Mouse (Mus musculus) monocyte, adult 5-6 weeks (primary cell): ENCODE results near the gene Ostm1. TPM values are rescaled to one million over a fixed set of nuclear protein-coding genes. Genes with fewer than 3 reads are reported as not detected.
A peak's percentile ranks its signal among the peaks of the same experiment; 100 is the strongest.

Experiments
- ATAC-seq: fragments of 153-309, 156-312 bp; replicated peaks from 2 replicates; pipeline ENCODE4 v1.8.0; 2017; ENCODE audit warnings: mild to moderate bottlenecking; ENCODE audit not compliant: low TSS enrichment, insufficient number of reproducible peaks, severe bottlenecking, poor library complexity, low FRiP score
- total RNA-seq: library from RNA; stranded (forward); fragments of 200-1000, 200-491, 200-594 nt; gene quantifications from 3 replicates; pipeline ENCODE4 v1.2.3, GENCODE M21; 2017

Ostm1 gene
- total RNA-seq, 1 experiment from 2014 or later, result 79.6 TPM

DNA sequence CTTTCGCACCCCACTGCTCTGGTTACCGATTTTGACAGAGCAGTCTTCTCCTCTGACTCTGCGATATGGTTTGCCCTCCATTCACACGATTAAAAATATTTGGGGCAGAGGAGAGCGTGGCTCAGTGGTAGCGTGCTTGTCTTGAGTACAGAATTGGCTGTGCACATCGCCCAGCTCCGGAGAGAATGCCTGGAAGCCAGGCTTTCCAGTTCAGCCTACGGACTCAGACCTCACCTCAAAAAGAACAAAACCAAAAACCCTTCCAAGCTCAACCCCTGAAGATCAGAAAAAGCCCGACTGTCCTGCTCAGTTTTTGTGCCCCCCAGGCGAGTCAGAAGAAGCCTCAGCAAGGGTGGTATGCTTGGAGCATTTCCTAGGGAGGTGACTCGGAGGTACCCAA lies 29.5 kb downstream of the Ostm1 start:
- ATAC-seq, result no peak

DNA sequence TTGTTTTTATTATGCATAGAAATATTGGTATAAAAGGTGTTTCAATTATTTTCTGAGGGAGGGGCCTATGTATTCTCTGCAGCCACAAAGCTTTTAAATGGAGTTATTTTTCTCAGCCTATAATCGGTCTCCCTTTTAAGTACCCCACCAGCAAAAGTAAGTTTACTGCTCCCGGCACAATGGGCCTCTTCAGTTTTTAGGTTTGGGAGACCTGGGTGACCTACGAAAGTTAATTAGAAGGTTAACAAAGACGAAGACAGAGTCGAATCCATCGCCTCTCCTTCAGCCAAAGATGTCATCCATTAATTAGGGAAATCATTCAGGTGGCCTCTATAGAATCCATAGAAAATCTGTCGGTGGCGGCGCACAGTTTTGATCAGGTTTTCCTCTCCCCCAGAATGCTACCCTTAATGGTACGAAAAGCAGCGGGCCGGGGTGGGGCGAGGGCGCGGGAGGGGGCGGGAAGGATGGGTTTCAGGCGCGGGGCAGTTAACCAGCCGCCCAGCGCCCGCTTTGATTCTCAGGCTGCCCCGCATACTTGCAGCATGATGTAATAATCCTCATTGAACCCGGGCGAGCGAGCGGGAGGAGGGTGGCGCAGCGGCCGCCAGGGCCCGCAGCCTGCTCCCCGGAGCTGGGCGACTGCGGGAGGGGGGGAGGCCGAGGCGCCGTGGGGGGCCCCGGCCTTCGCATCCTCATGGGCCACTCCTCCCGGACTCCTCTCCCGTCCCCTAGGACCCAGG lies 30.2 kb downstream of the Ostm1 start:
- no peak for ATAC-seq

DNA sequence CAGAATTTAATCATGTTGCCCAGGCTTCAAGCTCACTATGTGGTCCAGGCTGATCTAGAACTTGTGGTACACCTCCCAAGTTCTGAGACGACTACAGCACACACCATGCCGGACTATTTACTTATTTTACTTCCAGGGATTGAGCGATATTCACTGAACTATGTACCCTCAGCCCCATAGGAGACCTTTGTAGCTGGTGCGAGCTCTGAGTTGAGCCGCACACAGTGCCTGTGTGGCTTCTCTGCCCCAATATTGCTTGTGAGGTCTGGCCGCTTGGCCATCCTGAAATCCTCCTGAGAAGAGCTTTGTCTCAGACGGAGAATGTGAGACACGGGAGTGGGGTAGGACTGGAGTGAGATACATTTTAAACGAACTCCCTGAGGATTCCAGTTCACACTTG lies 31.1 kb downstream of the Ostm1 start:
- ATAC-seq, result no peak

DNA sequence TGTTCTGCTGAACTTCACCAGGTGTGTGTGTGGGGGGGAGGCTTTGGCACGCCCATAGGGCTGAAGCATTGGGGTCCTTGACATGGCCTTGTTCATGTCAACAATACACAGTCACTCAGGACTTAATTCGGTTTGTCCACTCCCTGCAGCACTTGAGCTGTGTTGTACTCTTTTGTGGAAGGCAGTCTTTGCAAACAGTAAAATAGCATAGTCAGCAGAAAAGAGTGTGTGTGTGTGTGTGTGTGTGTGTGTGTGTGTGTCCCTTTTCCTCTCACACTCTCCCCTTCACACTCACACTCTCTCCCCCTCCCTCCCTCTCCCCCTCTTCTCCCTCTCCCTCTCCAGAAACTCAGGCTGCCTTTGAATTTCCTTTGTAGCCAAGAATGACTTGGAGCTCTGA lies 34.7 kb downstream of the Ostm1 start:
- ATAC-seq, result no peak

DNA sequence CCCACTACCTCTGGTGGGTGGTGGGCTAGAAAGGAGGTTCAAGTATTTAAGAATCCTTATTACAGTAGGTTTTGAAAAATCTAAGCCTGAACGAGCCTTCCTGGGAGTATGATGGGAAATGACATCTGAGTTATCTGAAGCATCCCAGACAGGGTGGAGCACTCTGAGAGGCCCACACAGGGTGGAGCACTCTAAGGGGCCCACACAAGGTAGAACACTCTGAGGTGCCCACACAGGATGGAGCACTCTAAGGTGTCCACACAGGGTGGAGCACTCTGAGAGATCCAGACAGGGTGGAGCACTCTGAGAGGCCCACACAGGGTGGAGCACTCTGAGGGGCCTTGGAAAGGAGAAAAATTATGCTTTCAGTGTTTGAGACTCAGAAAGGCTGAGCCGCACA lies 42.3 kb downstream of the Ostm1 start:
- ATAC-seq, result no peak

DNA sequence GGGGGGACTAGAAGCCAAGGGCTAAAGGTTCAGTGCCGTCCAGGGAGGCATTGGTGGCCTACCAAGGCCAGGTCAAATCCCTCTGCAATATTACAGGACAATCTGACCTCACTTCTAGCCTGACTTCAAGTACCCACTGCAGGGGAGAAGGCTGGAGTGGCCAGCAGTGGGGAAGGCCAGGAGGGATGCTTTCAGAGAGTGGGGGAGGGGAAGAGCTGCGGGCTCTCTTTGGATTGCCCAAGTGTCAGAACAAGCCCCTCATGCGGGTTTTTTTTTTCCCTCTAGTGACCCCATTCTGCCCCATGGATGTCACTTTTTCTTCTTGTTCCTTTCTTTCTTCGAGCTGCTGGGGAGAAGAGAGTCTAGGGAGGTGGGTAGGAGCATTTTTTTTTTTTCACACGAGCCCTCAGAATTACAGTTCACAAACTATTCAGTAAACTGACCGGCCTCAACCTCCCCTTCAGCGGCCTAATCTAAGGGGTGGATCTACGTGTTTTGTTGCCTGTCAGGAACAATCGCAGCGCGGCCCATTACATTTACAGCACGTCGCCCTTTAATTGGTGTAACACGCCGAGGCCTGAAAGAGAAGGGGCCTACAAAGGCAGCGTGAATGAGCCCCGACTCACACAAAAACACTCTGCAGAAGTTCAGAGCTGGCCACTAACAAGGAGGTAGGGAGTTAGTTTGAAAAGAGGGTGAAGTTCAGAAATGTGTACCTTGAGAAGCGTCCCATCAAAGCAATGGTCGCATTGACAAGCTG lies 47.2 kb downstream of the Ostm1 start:
- no peak for ATAC-seq

DNA sequence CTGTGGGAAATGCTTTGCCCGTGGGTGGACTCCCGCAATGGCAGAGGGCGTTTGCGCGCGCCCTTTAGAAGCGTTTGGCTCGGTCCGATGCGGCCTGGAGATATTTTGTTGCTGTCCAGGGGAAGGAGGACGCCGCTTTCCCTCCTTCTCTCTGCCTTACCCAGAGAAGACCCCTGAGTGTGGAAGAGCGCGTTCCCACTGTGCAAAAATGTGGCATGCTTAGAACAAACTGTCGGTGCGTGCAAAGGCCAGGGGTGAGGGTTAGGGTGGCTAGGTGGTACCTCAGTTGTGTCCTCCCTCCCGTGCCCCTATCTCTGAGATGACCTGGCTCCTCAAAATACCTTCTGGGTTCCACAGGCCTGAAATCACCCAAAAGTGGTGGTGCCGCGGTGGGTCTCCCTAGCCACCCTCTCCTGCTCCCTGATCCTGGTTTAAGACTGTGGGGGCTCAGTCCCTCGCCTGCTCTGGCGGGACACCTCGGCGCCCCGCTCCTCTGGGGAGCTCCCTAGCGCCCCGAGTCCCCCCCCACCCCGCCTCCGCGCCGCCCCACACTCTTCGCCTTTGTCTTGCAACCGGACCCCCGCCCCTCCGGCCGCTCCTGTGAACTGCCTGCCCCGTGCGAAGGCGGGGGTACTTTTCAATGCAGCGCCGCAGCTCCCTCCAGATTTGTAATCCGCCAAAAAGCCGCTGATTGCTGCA lies 48.3 kb downstream of the Ostm1 start:
- no peak for ATAC-seq

DNA sequence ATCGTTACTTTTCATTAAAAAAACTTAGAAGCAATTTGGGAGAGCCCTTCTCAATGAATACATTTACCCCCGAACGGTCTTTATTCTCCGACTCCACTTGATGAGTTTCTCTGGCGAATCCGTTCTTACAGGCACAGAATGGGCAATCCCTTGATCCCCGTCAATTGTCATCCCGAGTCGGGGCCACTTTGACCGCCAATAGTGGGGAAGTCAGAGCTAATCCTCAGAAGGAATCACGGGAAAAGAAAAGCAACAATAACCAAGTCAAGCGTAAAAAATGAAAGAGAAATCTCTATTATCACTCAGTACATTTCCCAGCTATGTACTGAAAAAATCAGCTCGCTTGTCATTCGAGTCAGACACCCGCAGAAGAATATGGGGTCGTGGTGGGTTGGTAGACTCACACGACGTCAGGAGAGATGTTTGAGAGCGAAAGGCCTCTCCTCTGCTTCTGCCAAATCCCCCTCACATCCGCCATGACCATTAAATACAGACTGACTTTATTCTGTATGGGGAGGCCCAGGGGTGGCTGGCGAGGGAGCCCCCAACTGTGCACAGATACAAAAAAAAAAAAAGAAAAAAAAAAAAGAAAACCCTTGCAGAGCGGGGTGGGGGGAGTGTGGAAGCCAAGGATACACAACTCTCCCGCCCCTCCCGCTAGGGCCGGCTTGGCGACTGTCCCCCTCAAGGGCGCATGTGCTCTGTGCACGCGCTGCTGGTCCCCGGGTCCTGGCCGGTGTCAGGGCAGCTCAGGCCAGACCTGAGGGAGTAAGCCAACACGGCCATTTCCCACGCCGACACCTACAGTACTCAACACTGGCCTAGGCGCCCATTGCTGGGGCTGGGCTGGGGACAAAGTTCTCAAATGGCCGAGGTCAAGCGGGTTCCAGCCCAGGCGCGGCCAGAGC lies 49.1 kb downstream of the Ostm1 start:
- no peak for ATAC-seq

DNA sequence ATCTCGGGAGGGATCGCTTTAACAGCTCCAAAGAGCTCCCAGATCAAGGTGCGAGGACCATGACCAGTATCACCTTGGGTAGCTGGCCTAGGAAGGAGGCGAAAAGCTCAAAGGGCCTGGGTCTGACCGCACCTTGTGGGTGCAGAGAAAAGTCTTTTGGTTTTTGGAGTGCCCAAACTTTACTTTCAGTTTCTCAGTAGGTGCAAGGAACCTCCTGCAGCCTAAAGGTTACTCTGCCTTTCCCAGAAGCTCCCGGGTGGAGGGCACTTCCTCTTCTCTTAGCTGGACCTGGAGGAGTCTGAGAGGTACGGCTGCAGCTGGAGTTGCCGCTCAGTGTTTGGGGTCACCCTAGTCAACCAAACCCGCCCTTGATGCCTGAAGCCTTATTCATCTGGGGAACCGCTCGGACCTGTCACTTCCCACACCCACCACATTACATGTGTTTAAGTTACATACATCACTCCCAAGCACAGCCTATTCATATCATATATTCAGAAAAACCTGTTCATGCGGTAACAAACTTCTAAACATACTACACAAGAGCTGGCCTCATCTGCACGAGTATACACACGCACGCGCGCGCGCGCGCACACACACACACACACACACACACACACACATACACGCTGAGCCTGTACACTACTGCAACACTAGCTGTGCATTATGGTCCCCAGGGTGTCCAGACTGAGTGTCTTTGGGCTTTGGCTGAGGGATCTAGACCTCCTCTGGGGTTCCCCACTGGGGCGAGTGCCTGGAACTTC lies 49.9 kb downstream of the Ostm1 start:
- ATAC-seq, result no peak

DNA sequence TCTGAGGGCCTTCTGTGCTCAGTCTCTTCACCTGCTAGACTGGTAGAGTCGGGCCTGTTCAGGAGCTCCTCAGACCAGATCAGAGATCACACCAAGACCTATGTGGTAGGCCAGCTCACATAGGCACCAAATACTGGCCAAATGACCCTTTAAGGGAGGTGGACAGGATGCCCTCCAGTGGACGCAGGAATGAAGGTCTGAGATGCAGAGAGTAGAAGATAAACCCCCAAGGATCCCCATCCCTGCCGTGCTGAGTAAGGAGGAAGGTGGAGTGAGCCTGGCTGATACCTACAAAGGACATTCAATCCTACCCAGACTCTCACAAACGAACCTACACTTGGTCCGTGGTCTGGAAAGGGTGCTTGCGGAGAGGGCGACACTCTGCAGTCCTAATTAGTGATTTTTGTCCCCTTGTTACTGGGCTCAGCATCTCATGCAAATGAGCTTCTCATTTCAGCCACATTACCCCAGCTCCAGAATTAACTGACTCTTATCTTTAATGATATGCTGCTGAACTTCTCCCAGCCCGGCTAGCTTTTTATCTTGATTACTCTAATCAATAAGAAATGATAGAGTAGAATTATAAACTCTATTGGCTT lies 50.6 kb downstream of the Ostm1 start:
- ATAC-seq, result no peak

DNA sequence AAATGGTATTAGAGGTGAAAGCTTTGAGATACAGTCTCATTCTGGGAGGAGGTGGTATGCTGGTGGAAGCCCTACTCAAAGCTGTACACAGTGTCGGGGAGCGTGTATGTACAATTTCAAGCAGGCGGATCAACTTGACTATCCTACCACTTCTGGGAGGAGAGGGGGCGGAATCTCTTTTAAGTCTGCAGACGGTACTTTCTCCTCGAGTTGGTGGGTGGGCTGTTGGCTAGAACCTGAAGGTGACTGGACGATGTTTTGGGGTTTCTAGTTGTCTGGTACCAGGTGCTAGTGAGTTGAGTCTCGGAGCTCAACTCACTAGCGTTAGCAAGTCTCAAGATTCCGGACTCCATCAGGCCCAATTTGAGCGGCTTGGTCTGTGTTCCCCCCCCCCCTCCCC lies 51.4 kb downstream of the Ostm1 start:
- no peak for ATAC-seq

DNA sequence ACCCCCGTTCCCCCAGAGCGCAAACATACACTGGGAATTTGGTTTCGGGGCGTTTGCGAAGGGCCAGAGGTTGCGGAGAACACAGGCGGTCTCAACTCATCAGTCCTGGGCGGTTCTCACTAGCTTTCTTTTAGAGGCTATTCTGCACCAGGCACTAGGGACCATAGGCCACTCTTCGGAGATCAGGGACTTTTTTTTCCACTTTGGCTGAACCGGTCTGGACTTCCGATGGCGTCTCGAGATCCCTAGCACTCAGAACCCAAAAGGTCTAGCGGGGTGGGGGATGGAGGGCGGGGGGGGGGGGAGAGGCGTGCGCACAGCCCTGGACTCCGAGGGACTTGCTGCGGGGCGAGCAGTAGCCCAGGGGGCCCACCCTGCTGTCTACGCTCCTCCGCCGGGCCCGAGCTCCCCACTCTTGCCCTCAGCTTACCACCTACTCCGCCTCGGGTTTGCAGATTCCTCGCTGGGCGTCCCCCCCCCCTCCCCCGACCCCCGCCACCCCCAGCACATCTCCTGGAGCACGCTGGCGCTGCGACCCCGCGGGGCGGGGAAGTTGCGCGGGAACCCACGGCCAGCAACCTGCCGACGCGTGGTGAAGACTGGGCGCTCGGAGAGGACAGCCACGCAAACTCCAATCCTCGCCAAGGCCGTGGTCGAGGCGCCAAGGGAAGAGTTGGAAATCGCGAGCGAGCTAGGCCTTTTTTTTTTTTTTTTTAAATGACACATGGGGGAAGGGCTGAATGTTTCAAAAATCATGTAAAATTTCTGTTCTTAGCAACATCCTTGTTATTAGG lies 52.1 kb downstream of the Ostm1 start:
- ATAC-seq, result no peak

DNA sequence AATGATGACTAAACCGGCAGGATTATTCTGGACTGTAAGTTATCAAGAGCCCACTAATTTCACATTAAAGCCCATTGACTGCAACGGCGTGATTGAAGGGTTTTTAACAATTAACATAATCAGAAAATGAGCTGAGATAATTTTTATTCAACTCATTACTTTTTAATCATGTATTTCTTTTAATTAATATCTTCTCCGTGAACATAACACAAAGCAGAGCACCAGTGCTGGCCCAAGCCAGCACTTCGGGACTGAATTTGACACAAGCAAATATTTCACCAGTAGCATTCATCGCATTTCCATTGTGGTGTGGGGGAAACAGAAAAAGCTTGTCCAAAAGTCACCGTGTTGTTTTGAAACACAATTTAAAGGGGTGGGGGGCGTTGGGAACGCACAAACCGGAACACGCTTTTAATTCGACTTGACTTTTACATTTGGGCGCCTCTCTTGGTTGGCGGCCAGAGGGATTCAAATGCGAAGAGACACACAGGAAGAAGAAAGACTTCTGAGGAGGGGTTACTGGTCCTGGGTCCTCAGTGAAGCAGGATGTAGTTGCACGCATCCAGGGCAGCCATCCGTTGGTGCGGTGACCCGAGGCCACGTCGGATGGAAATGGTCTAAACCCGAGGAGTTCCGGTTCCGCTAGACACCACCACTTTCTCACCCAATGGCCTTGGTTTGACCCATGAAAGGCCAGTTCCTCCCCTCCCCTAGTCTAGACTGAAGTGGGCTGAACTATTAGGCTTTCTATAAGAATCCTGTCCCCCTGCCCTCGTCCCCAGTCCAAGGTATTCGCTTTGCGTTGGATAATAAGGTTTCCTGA lies 52.9 kb downstream of the Ostm1 start:
- ATAC-seq, result peak; percentile 42

DNA sequence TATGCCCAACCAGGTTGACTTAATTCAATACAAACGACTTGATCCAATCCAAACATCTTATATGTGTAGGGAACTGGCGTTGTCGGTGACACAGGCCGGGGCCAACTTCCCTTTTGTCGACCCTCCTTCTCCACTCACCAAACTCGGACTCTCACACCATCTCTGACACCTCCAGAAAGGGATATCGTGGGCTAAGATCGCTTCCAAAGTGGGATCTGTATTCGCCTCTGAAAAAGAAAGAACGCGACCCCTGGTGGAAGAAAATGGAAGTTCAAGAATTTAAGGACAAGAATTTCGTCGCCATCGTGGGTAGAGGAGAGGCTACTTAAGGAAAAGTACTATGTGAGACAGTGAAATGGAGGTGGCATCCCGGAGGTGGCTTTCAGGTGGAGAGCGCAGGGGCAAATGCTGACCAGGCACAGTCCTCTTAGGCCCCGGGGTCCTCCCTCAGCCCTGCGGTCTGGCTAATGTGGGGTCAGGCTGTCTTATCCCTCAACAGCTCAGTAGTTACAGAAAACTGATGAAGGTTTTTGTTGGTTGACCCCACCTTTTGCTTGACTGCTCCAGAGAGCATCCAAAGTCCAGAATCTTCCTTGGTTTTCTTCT lies 53.7 kb downstream of the Ostm1 start:
- ATAC-seq, result peak; percentile 41; the same call in 1 of the 2 replicates

DNA sequence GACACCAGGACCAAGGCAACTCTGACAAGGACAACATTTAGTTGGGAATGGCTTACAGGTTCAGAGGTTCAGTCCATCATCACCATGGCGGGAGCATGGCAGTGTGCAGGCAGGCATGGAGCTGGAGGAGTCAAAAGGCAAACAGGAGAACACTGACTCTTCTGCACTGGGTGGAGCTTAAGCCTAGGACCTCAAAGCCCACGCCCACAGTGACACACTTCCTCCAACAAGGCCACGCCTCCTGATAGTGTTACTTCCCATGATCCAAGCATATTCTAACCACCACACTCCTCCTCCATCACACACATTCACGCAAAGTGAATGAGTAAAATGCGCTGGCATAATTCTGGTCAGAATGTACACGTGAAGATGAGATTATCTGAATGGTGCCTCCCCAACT lies 56.2 kb downstream of the Ostm1 start:
- no peak for ATAC-seq

DNA sequence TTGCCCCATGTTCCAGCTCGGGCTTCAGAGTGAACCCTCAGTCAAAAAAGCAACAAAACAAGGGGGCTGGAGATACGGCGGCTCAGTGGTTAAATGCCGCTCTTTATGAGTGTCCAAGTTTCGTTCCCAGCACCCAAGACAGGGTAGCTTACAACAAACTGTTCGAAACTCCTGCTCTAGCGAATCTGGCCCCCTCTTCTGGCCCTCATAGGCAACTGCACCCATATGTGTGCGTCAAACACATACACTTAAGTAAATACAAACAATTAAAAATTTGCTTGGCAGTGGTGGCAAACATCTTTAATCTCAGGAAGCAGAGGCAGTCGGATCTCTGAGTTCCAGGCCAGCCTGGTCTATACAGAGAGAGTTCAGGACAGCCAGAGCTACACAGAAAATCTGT lies 60.0 kb downstream of the Ostm1 start:
- no peak for ATAC-seq
